Mouse (Mus musculus) T-helper 17 cell (primary cell): ENCODE results near the gene Rab19.
"Not testable (repeated sequence)": the region's sequence is repeated elsewhere in the genome, so short reads cannot be mapped to it uniquely, and the experiment has no call there.

Experiments
- in situ Hi-C, 2 experiments: fragments of 300-600 bp; cut with MboI, MseI; formaldehyde crosslinking; loops; 1 replicate in 1 of 2; 2 replicates in 1 of 2; pipeline ENCODE4 v1.15.1; 2025; ENCODE audit warnings: high pct_unique_total_duplicates in 2 of 2

Gene Rab19

GRCm38 (mm10) chr6:39381125-39381880, at the start of gene Rab19:
TSS of gene Rab19 (plus strand) at chr6:39381175.
- in situ Hi-C loops = no loop called here

GRCm38 (mm10) chr6:39331998-39332700, 48.8 kb upstream of the Rab19 start:
- in situ Hi-C loops = no loop called here

- in situ Hi-C loops = no loop called here
Observed at GRCm38 (mm10) chr6:39334224-39334623, 46.8 kb upstream of the Rab19 start.

GRCm38 (mm10) chr6:39334873-39335272, 46.1 kb upstream of the Rab19 start:
- in situ Hi-C loops = no loop called here

- in situ Hi-C loops = no loop called here
Observed at GRCm38 (mm10) chr6:39338359-39338758, 42.6 kb upstream of the Rab19 start.

GRCm38 (mm10) chr6:39341798-39342197, 39.2 kb upstream of the Rab19 start:
- in situ Hi-C loops = loop anchor here (5.0 kb wide), 2 partner anchors 139 to 154 kb away; no protein-coding TSS in a partner anchor

GRCm38 (mm10) chr6:39344020-39344419, 37.0 kb upstream of the Rab19 start:
- in situ Hi-C loops = loop anchor here (5.0 kb wide), 2 partner anchors 142 to 157 kb away; no protein-coding TSS in a partner anchor

- in situ Hi-C loops = no loop called here
Observed at GRCm38 (mm10) chr6:39345430-39345829, 35.5 kb upstream of the Rab19 start.

- in situ Hi-C loops = no loop called here
Observed at GRCm38 (mm10) chr6:39346991-39347501, 33.9 kb upstream of the Rab19 start.

GRCm38 (mm10) chr6:39347880-39348814, 32.8 kb upstream of the Rab19 start:
- in situ Hi-C loops = no loop called here

- in situ Hi-C loops = no loop called here
Observed at GRCm38 (mm10) chr6:39348946-39349345, 32.0 kb upstream of the Rab19 start.

GRCm38 (mm10) chr6:39359207-39359606, 21.8 kb upstream of the Rab19 start:
- in situ Hi-C loops = not testable (repeated sequence)

GRCm38 (mm10) chr6:39362684-39363083, 18.3 kb upstream of the Rab19 start:
- in situ Hi-C loops = no loop called here

- in situ Hi-C loops = no loop called here
Observed at GRCm38 (mm10) chr6:39369631-39370030, 11.3 kb upstream of the Rab19 start.

- in situ Hi-C loops = no loop called here
Observed at GRCm38 (mm10) chr6:39372042-39372441, 8.9 kb upstream of the Rab19 start.

- in situ Hi-C loops = no loop called here
Observed at GRCm38 (mm10) chr6:39372727-39373126, 8.2 kb upstream of the Rab19 start.

GRCm38 (mm10) chr6:39373301-39373955, 7.5 kb upstream of the Rab19 start:
- in situ Hi-C loops = no loop called here

- in situ Hi-C loops = no loop called here
Observed at GRCm38 (mm10) chr6:39376775-39377174, 4.2 kb upstream of the Rab19 start.

GRCm38 (mm10) chr6:39377311-39377827, 3.6 kb upstream of the Rab19 start, which contains the start of gene Slc37a3:
TSS of gene Slc37a3 (minus strand) at chr6:39377675.
- in situ Hi-C loops = no loop called here

- in situ Hi-C loops = not testable (repeated sequence)
Observed at GRCm38 (mm10) chr6:39378161-39378835, 2.7 kb upstream of the Rab19 start.
